Mouse (Mus musculus) CH12.LX (cell line): Measurements from ENCODE around the gene Fam222a.

Source experiments
- CTCF ChIP-seq, 2 experiments: IDR thresholded peaks in 1 of 2; conservative IDR thresholded peaks in 1 of 2; 2 replicates each; pipeline ENCODE4 v1.5.1; 2011 to 2012; ENCODE audit warnings: low read depth in 2 of 2, low read length in 2 of 2, improper control_type of control experiment in 1 of 2, inconsistent platforms in 1 of 2, mild to moderate bottlenecking in 1 of 2, moderate library complexity in 1 of 2
- MAX ChIP-seq: IDR thresholded peaks from 2 replicates; pipeline ENCODE4 v1.6.1; 2011; ENCODE audit warnings: low read length, improper control_type of control experiment
- NRF1 ChIP-seq: IDR thresholded peaks from 2 replicates; pipeline ENCODE4 v1.6.1; 2014; ENCODE audit warnings: low read depth, mild to moderate bottlenecking, inconsistent platforms, low read length, improper control_type of control experiment, moderate library complexity
- POLR2A ChIP-seq: IDR thresholded peaks from 2 replicates; pipeline ENCODE4 v1.6.1; 2011; ENCODE audit warnings: low read depth, mild to moderate bottlenecking, improper control_type of control experiment, low read length
- SMC3 ChIP-seq: IDR thresholded peaks from 2 replicates; pipeline ENCODE4 v1.6.1; 2011; ENCODE audit warnings: low read depth, low read length, improper control_type of control experiment
- ZKSCAN1 ChIP-seq: IDR thresholded peaks from 2 replicates; pipeline ENCODE4 v1.6.1; 2012; ENCODE audit warnings: low read depth, inconsistent platforms, low read length, improper control_type of control experiment, borderline replicate concordance

- no peak for TF ChIP-seq MAX
- TF ChIP-seq NRF1: no peak
- no peak for TF ChIP-seq POLR2A
- no peak for TF ChIP-seq CTCF (conservative IDR thresholded peaks at IDR 0.05 in 1 of 2, IDR thresholded peaks at IDR 0.05 in 1 of 2; ENCODE audit: low read depth in 2 of 2, low read length in 2 of 2)
- no peak for TF ChIP-seq SMC3
- TF ChIP-seq ZKSCAN1: no peak
Measured at GRCm38 (mm10) chr5:114602012-114602411, 34.2 kb downstream of the Fam222a start.
